In the genomic region with DNA sequence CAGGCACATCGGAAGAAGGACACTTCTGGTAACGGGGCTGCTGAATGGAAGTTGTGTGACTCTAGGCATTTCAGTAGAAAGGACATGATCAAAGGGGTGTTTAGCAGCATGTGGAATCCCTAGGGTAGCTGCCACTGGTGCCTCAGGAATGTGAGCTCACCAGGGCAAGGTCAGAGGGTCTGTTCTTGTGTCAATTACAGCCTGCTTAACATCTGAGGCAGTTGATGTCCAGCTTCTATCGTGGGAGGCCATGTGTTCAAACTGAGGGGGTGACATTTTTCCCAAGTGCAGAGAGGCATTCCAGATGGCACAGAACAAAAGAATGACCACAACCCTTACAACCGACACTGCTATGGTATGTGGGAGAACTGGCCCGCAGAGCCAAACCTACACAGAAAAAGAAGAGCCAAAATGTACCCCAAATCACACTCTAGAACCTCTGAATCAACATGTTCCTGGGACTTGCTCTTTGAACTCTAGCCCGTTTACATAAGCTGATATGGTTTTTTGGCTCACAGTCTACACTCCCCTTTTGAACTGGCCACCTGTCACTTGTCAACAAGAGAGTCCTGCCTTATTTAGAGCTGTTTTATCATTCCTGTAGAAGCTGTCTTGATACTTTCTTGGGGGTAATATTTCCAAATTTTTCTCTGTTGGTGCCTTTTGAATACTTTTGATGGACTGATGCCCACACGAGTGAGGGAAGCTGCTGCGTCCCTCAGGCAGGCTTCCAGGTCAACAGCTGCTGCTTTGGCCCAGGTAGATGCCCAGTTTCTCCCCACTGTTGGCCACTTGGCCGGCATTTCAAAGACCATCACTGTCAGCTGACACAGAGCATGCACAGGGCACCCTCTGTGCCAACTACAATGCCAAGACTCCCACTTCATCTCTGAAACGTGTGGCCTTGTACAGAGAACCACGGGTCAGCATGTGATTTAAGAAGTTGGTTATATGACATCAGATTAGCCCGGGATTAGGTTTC, we compare ENCODE assay signal across 11 mouse cellular contexts. TPM values are rescaled to one million over a fixed set of nuclear protein-coding genes. Genes with fewer than 3 reads are reported as not detected.
DNase-seq lines count a peak whose midpoint lies in the region; ATAC-seq lines count a peak whose summit lies in the region.
"Had no signal": no experiment of that assay in that cellular context is flagged by ENCODE, and none has a peak within 500 bp of the region (broad histone marks: within the 10 kb centered on the region; RNA-seq: fewer than 3 reads in every experiment).

No protein-coding gene starts in this region.

- no peak overlapping the region for H3K4me2 ChIP-seq in hindbrain, embryonic 11.5 days (replicated peaks; ENCODE audit: low read depth, low read length)
- H3K4me2 ChIP-seq in hindbrain, embryonic 14.5 days (replicated peaks) = no peak overlapping the region
- H3K4me2 ChIP-seq: liver, embryonic 15.5 days; stomach, embryonic 15.5 days had no signal

- no peaks in the 10 kb centered on the region for H3K9me3 ChIP-seq in hindbrain, embryonic 11.5 days (ENCODE audit: control insufficient read depth, low read length)
- H3K9me3 ChIP-seq in hindbrain, embryonic 14.5 days (ENCODE audit: control insufficient read depth, low read length) = no peaks in the 10 kb centered on the region
- no peaks in the 10 kb centered on the region for H3K9me3 ChIP-seq in embryonic facial prominence, embryonic 10.5 days
- H3K9me3 ChIP-seq: liver, embryonic 15.5 days; stomach, embryonic 15.5 days had no signal

- ATAC-seq in hindbrain, embryonic 11.5 days (ENCODE audit: low FRiP score) = no peak
- no peak for ATAC-seq in hindbrain, embryonic 14.5 days (ENCODE audit: low FRiP score)
- ATAC-seq: inflammation-experienced regulatory T-cells, adult 6 months had no signal

- H3K36me3 ChIP-seq in hindbrain, embryonic 11.5 days (ENCODE audit: control insufficient read depth, insufficient read depth, low read length) = no peaks in the 10 kb centered on the region
- H3K36me3 ChIP-seq in hindbrain, embryonic 14.5 days (replicated peaks; ENCODE audit: control insufficient read depth, insufficient read depth) = no peaks in the 10 kb centered on the region
- H3K36me3 ChIP-seq in embryonic facial prominence, embryonic 10.5 days (replicated peaks) = no peaks in the 10 kb centered on the region
- H3K36me3 ChIP-seq: liver, embryonic 15.5 days; stomach, embryonic 15.5 days had no signal

- 57% methylated on average over 12 of the region's 12 CpGs for WGBS in hindbrain, embryonic 11.5 days
- 59% methylated on average over 12 of the region's 12 CpGs for WGBS in hindbrain, embryonic 14.5 days
- 64% methylated on average over 12 of the region's 12 CpGs for WGBS in embryonic facial prominence, embryonic 10.5 days

- H3K9ac ChIP-seq in hindbrain, embryonic 11.5 days (ENCODE audit: low read depth, low read length) = no peak overlapping the region
- no peak overlapping the region for H3K9ac ChIP-seq in hindbrain, embryonic 14.5 days
- H3K9ac ChIP-seq: liver, embryonic 15.5 days; stomach, embryonic 15.5 days had no signal

- DNase-seq in hindbrain, embryonic 11.5 days (ENCODE audit: low spot score) = peak; percentile 20
- DNase-seq in hindbrain, embryonic 14.5 days (ENCODE audit: low spot score) = no peak
- peak; percentile 80 for DNase-seq in cerebellum, adult 11-12 months
- peak; percentile 36 for DNase-seq in embryonic facial prominence, embryonic 10.5 days (ENCODE audit: low spot score)
- peak; percentile 56 for DNase-seq in lung, postnatal 36 days
- no peak for DNase-seq in thymus, postnatal 10 days (ENCODE audit: low spot score in 2 of 2)
- no peak for DNase-seq in spleen, adult 18-20 months
- no peak for DNase-seq in urinary bladder, postnatal 25 days (ENCODE audit: low spot score)

- no peaks in the 10 kb centered on the region for H3K4me1 ChIP-seq in hindbrain, embryonic 11.5 days (replicated peaks; ENCODE audit: control insufficient read depth, insufficient read depth, low read length)
- H3K4me1 ChIP-seq in hindbrain, embryonic 14.5 days (replicated peaks; ENCODE audit: control insufficient read depth, insufficient read depth, low read length) = no peaks in the 10 kb centered on the region; the same call in 1 of the 2 replicates
- H3K4me1 ChIP-seq in embryonic facial prominence, embryonic 10.5 days = peaks cover 12% of the 10 kb centered on the region
- H3K4me1 ChIP-seq: liver, embryonic 15.5 days had no signal

- H3K4me3 ChIP-seq in hindbrain, embryonic 11.5 days (ENCODE audit: low read depth, low read length) = no peak overlapping the region
- no peak overlapping the region for H3K4me3 ChIP-seq in hindbrain, embryonic 14.5 days (replicated peaks; ENCODE audit: low read length)
- no peak overlapping the region for H3K4me3 ChIP-seq in embryonic facial prominence, embryonic 10.5 days
- H3K4me3 ChIP-seq: liver, embryonic 15.5 days; stomach, embryonic 15.5 days had no signal

- H3K27me3 ChIP-seq in hindbrain, embryonic 11.5 days (ENCODE audit: control insufficient read depth, insufficient read depth, low read length) = no peaks in the 10 kb centered on the region
- H3K27me3 ChIP-seq in hindbrain, embryonic 14.5 days (ENCODE audit: control insufficient read depth, insufficient read depth, low read length) = no peaks in the 10 kb centered on the region
- H3K27me3 ChIP-seq in embryonic facial prominence, embryonic 10.5 days (replicated peaks; ENCODE audit: low read depth, poor library complexity, severe bottlenecking) = no peaks in the 10 kb centered on the region
- H3K27me3 ChIP-seq: liver, embryonic 15.5 days; stomach, embryonic 15.5 days had no signal

- H3K27ac ChIP-seq in hindbrain, embryonic 11.5 days (ENCODE audit: low read depth, low read length) = no peak overlapping the region
- no peak overlapping the region for H3K27ac ChIP-seq in hindbrain, embryonic 14.5 days
- no peak overlapping the region for H3K27ac ChIP-seq in embryonic facial prominence, embryonic 10.5 days (replicated peaks)
- H3K27ac ChIP-seq: liver, embryonic 15.5 days had no signal

RNA-seq across cellular contexts. Expression of a gene that starts 51.8 kb away (rescaled TPM):
- 68.5 and 69.2 TPM in 2 replicates for polyA plus RNA-seq in hindbrain, embryonic 11.5 days (2014; fragmentation: Nextera tagmentation; extraction: Ambion mirVana)
- 59.5 and 60.6 TPM in 2 replicates for polyA plus RNA-seq in hindbrain, embryonic 14.5 days (2014; fragmentation: Nextera tagmentation; extraction: Ambion mirVana)
- 55.1 and 57.6 TPM in 2 replicates for polyA plus RNA-seq in embryonic facial prominence, embryonic 10.5 days (2016; fragmentation: Nextera tagmentation; extraction: Ambion mirVana)

RNA-seq across cellular contexts. Expression of a gene that starts 52.0 kb away (rescaled TPM):
- 87.7 and 94.5 TPM in 2 replicates for polyA plus RNA-seq in hindbrain, embryonic 11.5 days (2014; fragmentation: Nextera tagmentation; extraction: Ambion mirVana)
- polyA plus RNA-seq in hindbrain, embryonic 14.5 days (2014; fragmentation: Nextera tagmentation; extraction: Ambion mirVana) = 48.3 and 49.6 TPM in 2 replicates
- 123 and 124 TPM in 2 replicates for polyA plus RNA-seq in embryonic facial prominence, embryonic 10.5 days (2016; fragmentation: Nextera tagmentation; extraction: Ambion mirVana)

Comparison
In these comparisons a context has a peak if more than half of its experiments do, and no peak if none do; other contexts are left out.
1. DNase-seq: peak in hindbrain, embryonic 11.5 days (single experiment), cerebellum, adult 11-12 months (single experiment), embryonic facial prominence, embryonic 10.5 days (single experiment) and lung, postnatal 36 days (single experiment); none in hindbrain, embryonic 14.5 days (single experiment), thymus, postnatal 10 days (0 of 2), spleen, adult 18-20 months (0 of 2) and urinary bladder, postnatal 25 days (single experiment).